Mouse (Mus musculus): ENCODE measurements around the gene Matn4. TPM values are rescaled to one million over a fixed set of nuclear protein-coding genes. Genes with fewer than 3 reads are reported as not detected.

Gene Matn4
- polyA plus RNA-seq, 1 experiment, result 0.01 TPM

DNA sequence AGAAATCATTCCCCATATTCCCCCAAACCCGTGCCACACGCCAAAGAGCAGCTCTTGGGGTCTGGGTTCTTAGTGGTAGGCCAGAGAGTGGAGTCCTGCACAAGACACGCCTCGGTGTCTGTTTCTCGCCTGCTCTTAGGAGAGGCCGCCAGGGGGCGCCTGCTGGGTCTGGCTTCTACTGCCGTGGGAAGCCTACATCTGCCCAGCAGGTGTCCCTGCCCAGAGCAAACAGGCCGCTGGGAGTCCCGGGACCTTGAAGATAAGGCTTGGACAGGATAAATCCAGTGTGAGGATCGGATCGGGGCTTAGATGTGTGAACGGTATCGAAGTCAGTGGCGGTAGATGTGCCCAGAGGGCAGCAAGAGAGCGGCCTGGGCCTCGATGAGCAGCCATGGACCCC, 2.1 kb downstream of the Matn4 start, which contains the start of gene Rbpjl:
Gene Rbpjl, plus strand, starts transcription at position 236 of the 400 bp plus-strand sequence.
- Histone ChIP-seq H3K4me3 (ENCODE audit: insufficient read depth, poor library complexity, severe bottlenecking) (no peak within 1 kb of the TSS), H3K79me3 (ENCODE audit: low read depth) (no peaks in the 10 kb centered on the region), H3K27me3 (ENCODE audit: control insufficient read depth, insufficient read depth, insufficient read length) (peaks cover 61% of the 10 kb centered on the region), H3K36me3 (ENCODE audit: control insufficient read depth, insufficient read depth) (no peaks in the 10 kb centered on the region), H3ac (ENCODE audit: control insufficient read depth, insufficient read length, low read depth) (no peak within 1 kb of the TSS), H3K79me2 (ENCODE audit: control insufficient read depth, insufficient read depth) (no peaks in the 10 kb centered on the region)
- peak; percentile 29 for TF ChIP-seq CTCF (IDR thresholded peaks at IDR 0.05; ENCODE audit: control insufficient read depth, insufficient read depth, insufficient read length)
- TF ChIP-seq MYOG (IDR thresholded peaks at IDR 0.05; ENCODE audit: control insufficient read depth, extremely low read depth, insufficient read length), result no peak

DNA sequence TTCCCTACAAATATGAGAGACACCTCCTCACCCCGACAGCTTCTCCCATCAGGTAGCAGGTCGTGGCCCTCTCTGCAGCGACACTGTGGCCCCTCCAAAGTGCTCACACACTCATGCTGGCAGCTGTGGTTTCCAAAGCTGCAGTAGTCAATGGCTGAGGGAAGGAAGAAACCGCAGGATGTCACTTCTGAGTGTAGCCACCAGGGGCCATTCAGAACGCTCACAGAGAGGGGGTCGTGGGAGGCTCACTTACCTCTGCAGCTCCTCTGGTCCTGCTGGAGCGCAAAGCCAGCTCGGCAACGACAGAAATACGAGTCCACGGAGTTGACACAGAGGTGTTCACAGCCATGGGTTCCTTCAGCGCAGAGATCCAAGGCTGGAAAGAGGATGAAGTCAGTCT, 8.0 kb downstream of the Matn4 start:
- Histone ChIP-seq H3K79me3 (ENCODE audit: low read depth) (no peaks in the 10 kb centered on the region), H3K79me2 (ENCODE audit: control insufficient read depth, insufficient read depth) (no peaks in the 10 kb centered on the region), H3ac (ENCODE audit: control insufficient read depth, insufficient read length, low read depth) (no peak overlapping the region), H3K27me3 (ENCODE audit: control insufficient read depth, insufficient read depth, insufficient read length) (peaks cover 31% of the 10 kb centered on the region), H3K36me3 (ENCODE audit: control insufficient read depth, insufficient read depth) (no peaks in the 10 kb centered on the region), H3K4me3 (ENCODE audit: insufficient read depth, poor library complexity, severe bottlenecking) (no peak overlapping the region)
- TF ChIP-seq USF1 (IDR thresholded peaks at IDR 0.05; ENCODE audit: low read depth), result no peak
- TF ChIP-seq FOSL1 (IDR thresholded peaks at IDR 0.05; ENCODE audit: insufficient read depth, low read length, poor library complexity, severe bottlenecking), result no peak
- no peak for TF ChIP-seq MYOD1 (IDR thresholded peaks at IDR 0.05; ENCODE audit: control insufficient read depth, insufficient read length, low read depth)
- TF ChIP-seq MAX (IDR thresholded peaks at IDR 0.05), result no peak
- no peak for TF ChIP-seq CTCF (IDR thresholded peaks at IDR 0.05; ENCODE audit: control insufficient read depth, insufficient read depth, insufficient read length)
- no peak for TF ChIP-seq MYOG (IDR thresholded peaks at IDR 0.05; ENCODE audit: control insufficient read depth, extremely low read depth, insufficient read length)
- no peak for TF ChIP-seq CEBPB (IDR thresholded peaks at IDR 0.05; ENCODE audit: low read depth)

DNA sequence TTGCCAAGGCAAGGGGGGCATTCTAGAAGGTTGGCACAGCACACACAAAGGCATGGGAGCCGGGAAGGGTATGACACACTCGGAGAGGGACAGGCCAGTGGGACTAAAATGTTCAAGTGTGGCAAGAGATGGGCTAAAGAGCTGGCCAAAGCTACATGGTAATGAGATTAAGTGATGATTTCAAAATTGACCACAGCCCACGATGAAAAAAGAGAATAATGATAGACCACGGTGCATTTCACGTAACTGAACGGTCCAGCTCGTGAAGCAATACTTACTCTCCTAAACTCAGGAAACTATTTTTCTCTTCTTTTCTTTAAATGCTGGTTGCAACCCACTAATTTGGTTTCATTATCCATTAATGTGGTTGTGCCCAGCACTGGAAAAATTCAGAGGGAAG, 8.9 kb downstream of the Matn4 start:
- Histone ChIP-seq H3K27me3 (ENCODE audit: control insufficient read depth, insufficient read depth, insufficient read length) (peaks cover 23% of the 10 kb centered on the region), H3K4me3 (ENCODE audit: insufficient read depth, poor library complexity, severe bottlenecking) (no peak overlapping the region), H3K36me3 (ENCODE audit: control insufficient read depth, insufficient read depth) (no peaks in the 10 kb centered on the region), H3K79me3 (ENCODE audit: low read depth) (no peaks in the 10 kb centered on the region), H3K79me2 (ENCODE audit: control insufficient read depth, insufficient read depth) (no peaks in the 10 kb centered on the region), H3ac (ENCODE audit: control insufficient read depth, insufficient read length, low read depth) (no peak overlapping the region)
- TF ChIP-seq CTCF (IDR thresholded peaks at IDR 0.05; ENCODE audit: control insufficient read depth, insufficient read depth, insufficient read length), result no peak
- TF ChIP-seq CEBPB (IDR thresholded peaks at IDR 0.05; ENCODE audit: low read depth), result no peak
- TF ChIP-seq MYOD1 (IDR thresholded peaks at IDR 0.05; ENCODE audit: control insufficient read depth, insufficient read length, low read depth), result no peak
- TF ChIP-seq FOSL1 (IDR thresholded peaks at IDR 0.05; ENCODE audit: insufficient read depth, low read length, poor library complexity, severe bottlenecking), result no peak
- TF ChIP-seq MAX (IDR thresholded peaks at IDR 0.05), result no peak
- TF ChIP-seq MYOG (IDR thresholded peaks at IDR 0.05; ENCODE audit: control insufficient read depth, extremely low read depth, insufficient read length), result no peak
- no peak for TF ChIP-seq USF1 (IDR thresholded peaks at IDR 0.05; ENCODE audit: low read depth)

DNA sequence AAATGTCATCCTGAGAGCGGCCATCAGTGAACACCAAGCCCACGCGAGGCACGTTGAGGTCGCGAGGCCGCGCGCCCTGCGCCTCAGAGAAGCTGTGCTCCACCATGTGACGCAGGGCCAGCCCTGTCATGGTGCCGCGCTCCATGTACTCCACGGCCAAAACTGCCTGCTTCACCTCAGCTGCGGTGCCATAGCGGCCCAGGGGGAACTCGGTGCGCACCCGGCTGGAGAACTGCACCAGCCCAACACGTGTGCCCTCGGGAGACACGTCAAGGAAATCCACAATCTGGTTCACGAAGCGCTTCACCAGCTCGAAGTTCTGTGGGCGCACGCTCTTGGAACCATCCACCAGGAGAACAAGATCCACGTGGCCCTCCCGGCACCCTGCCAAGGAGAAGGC, 11.8 kb downstream of the Matn4 start:
- Histone ChIP-seq H3K4me3 (ENCODE audit: insufficient read depth, poor library complexity, severe bottlenecking) (no peak overlapping the region), H3K79me2 (ENCODE audit: control insufficient read depth, insufficient read depth) (no peaks in the 10 kb centered on the region), H3K27me3 (ENCODE audit: control insufficient read depth, insufficient read depth, insufficient read length) (peaks cover 3% of the 10 kb centered on the region), H3ac (ENCODE audit: control insufficient read depth, insufficient read length, low read depth) (no peak overlapping the region), H3K79me3 (ENCODE audit: low read depth) (no peaks in the 10 kb centered on the region), H3K36me3 (ENCODE audit: control insufficient read depth, insufficient read depth) (no peaks in the 10 kb centered on the region)
- no peak for TF ChIP-seq USF1 (IDR thresholded peaks at IDR 0.05; ENCODE audit: low read depth)
- no peak for TF ChIP-seq MYOD1 (IDR thresholded peaks at IDR 0.05; ENCODE audit: control insufficient read depth, insufficient read length, low read depth)
- TF ChIP-seq CTCF (IDR thresholded peaks at IDR 0.05; ENCODE audit: control insufficient read depth, insufficient read depth, insufficient read length), result no peak
- no peak for TF ChIP-seq FOSL1 (IDR thresholded peaks at IDR 0.05; ENCODE audit: insufficient read depth, low read length, poor library complexity, severe bottlenecking)
- no peak for TF ChIP-seq CEBPB (IDR thresholded peaks at IDR 0.05; ENCODE audit: low read depth)
- TF ChIP-seq MAX (IDR thresholded peaks at IDR 0.05), result no peak
- no peak for TF ChIP-seq MYOG (IDR thresholded peaks at IDR 0.05; ENCODE audit: control insufficient read depth, extremely low read depth, insufficient read length)

DNA sequence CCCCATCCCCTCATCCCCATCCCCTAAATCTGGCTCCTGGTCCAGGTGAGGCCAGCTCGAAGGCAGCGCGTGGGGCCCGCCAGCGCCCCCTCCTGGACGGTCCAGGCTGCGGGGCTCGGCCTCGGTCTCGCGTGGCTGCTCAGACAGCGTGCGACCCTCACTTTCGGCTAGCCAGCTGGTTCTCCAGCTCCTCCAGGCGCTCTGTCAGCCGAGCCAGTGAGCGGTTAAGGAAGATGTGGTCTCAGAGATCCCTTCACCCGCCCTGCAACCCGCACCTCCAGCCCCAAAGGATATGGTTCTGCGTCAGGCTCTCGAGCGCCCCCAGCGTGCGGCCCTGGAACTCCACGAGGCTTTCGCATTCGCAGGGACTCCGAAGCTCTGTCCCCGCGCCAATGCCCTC, 15.5 kb downstream of the Matn4 start:
- TF ChIP-seq CTCF (IDR thresholded peaks at IDR 0.05; ENCODE audit: control insufficient read depth, insufficient read depth, insufficient read length), result peak; percentile 86
- no peak for TF ChIP-seq MYOD1 (IDR thresholded peaks at IDR 0.05; ENCODE audit: control insufficient read depth, insufficient read length, low read depth)
- Histone ChIP-seq H3K79me3 (ENCODE audit: low read depth) (no peaks in the 10 kb centered on the region), H3K4me3 (ENCODE audit: insufficient read depth, poor library complexity, severe bottlenecking) (no peak overlapping the region), H3ac (ENCODE audit: control insufficient read depth, insufficient read length, low read depth) (peak overlapping the region; percentile 31), H3K27me3 (ENCODE audit: control insufficient read depth, insufficient read depth, insufficient read length) (no peaks in the 10 kb centered on the region), H3K79me2 (ENCODE audit: control insufficient read depth, insufficient read depth) (no peaks in the 10 kb centered on the region), H3K36me3 (ENCODE audit: control insufficient read depth, insufficient read depth) (no peaks in the 10 kb centered on the region)

DNA sequence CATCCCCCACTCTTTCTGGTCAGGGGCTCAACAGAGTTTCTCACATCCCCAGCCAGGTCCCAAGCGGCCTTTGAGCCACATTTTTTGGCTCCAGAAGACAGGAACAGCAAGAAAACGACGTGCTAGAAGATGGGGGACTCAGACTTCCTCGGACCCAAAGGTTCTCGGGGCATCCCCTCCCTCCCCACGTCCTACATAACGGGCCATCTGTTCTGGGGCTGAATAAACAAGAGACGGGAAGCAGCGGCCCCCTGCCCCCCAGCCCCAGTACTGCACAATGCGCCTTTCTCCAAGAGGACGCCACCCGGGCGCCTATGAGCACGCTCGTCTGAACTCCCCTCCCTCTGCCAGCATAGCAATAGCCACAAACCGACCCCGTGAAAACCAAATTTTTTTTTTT, 15.9 kb downstream of the Matn4 start, which contains the start of gene Slpi:
Gene Slpi, minus strand, starts transcription at position 76 of the 400 bp plus-strand sequence.
- H3K36me3 ChIP-seq (ENCODE audit: control insufficient read depth, insufficient read depth), result no peaks in the 10 kb centered on the region
- H3K27me3 ChIP-seq (ENCODE audit: control insufficient read depth, insufficient read depth, insufficient read length), result no peaks in the 10 kb centered on the region
- H3K79me3 ChIP-seq (ENCODE audit: low read depth), result no peaks in the 10 kb centered on the region
- H3ac ChIP-seq (ENCODE audit: control insufficient read depth, insufficient read length, low read depth), result peak within 1 kb of the TSS; percentile 31
- no peak within 1 kb of the TSS for H3K4me3 ChIP-seq (ENCODE audit: insufficient read depth, poor library complexity, severe bottlenecking)
- no peaks in the 10 kb centered on the region for H3K79me2 ChIP-seq (ENCODE audit: control insufficient read depth, insufficient read depth)
- TF ChIP-seq MYOD1 (IDR thresholded peaks at IDR 0.05; ENCODE audit: control insufficient read depth, insufficient read length, low read depth) (no peak), CEBPB (IDR thresholded peaks at IDR 0.05; ENCODE audit: low read depth) (no peak), USF1 (IDR thresholded peaks at IDR 0.05; ENCODE audit: low read depth) (no peak), FOSL1 (IDR thresholded peaks at IDR 0.05; ENCODE audit: insufficient read depth, low read length, poor library complexity, severe bottlenecking) (no peak), MAX (IDR thresholded peaks at IDR 0.05) (no peak), MYOG (IDR thresholded peaks at IDR 0.05; ENCODE audit: control insufficient read depth, extremely low read depth, insufficient read length) (no peak), CTCF (IDR thresholded peaks at IDR 0.05; ENCODE audit: control insufficient read depth, insufficient read depth, insufficient read length) (no peak)

Measured in C2C12 (cell line).